Mouse (Mus musculus): ENCODE data around the gene Tnn.
A peak's percentile ranks its signal among the peaks of the same experiment; 100 is the strongest.

Gene Tnn

DNA sequence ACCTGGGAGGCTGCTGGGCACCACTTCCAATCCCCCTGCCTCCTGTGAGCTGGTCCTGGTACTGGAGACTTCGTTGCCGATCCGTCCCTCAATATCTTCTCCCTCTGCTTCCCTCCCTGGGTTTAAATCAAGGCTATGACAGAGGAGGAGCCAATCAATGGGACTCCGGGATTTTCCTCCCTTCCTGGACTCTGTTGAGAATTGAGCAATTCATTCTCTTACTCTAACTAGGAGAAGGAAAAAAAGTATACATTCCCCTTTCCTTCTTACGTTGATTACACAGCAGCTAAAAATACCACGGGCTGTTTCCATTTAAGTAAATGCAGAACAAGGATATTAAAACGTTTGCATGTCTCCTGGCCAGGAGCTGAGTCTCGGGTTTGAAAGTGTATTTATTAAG is at the start of gene Tnn:
TSS of gene Tnn (minus strand) at position 101 of the 400 bp plus-strand sequence.
- no peak for DNase-seq (ENCODE audit: low spot score)

DNA sequence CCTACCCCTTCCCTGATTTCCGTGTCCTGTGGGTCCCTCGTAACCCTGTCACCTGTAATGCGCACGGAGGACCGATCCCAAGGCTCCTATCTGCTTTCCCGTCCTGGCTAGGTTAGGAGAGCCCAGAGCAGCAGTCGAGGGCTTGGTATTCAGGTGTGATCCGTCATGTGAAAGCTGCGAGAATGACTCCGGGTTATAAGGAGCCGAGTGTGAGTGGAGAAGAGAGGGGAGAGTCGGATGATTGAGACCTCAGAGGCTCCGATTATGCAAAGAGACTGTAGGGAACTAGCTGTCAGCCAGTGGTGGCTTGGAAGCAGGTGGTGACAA is 41.9 kb upstream of the Tnn start:
- no peak for DNase-seq (ENCODE audit: low spot score)

DNA sequence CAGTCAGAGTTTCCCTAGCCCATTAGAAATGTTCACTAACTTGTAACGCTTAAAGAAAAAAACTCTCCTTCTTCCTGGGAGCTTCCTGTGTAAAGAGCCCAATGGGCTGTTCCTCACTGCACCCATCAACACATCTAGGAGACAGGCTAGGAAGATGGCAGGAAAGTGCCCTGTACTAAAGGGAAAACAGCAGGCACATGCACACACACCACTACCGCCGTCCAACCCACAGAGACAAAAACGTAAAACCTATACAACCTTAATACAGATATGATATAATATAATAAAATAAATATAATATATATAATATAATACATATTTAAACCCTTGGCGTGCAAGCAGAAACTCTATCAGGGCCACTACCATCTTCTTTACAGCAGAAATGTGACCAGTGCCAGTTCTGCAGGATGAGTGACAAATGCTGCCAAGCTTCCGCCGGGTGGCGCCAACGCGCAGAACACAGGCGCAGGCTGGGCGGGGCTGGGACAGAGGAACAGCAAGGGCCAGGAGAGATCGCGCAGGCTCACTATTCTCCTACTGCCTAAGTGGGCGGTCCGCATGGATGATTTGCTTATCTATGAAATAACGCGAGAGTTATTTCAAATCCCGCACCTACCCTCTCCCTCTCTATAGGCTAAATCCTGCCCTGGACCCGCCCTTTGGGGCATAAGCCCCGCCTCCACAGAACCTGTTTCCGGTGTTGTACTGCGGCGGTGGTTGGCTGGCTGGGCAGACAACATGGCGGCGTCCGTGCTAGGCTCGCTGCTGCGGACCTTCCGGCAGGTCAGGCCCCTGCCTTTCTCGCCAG is 41.4 kb upstream of the Tnn start, which contains the start of gene Mrps14:
TSS of gene Mrps14 (plus strand) at position 687 of the 808 bp plus-strand sequence.
- peak; percentile 95 for DNase-seq (ENCODE audit: low spot score)

DNA sequence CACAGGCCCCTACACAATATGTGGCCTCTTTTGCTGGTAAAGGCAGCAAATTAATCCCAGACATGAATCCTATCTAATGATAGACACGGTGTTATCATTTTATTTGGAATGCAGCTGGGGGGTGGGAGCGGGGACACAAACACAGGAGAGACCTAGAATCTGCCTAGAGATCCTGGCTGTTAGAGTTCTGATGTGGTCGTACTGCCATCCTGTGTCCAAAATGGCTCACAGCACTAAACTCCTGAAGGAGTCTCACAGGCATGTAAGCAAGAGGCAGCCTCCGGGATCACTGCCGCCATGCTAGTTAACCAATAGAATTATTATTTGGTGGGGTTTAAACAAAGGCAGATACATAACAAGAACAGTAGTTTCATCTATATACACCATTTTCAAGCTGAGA is 31.1 kb upstream of the Tnn start:
- DNase-seq (ENCODE audit: low spot score) = no peak

DNA sequence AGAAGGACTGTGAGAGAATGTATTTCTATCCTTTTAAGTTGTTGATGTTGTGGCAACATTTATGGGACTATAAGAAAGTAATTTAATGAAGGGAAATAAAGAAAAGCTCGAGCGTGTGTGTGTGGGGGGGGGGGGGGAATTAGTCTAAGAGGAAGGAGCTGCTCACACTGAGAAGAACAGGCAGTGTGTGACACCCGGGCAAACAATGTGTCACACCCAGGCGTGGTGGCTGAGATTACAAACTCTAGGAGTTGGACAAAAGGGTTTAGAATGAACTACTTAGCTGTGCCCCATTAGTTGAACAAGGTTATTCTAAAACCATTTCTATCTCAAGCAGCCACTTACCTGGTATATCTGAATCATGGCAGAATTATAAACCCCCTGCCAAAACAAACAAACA is 27.8 kb upstream of the Tnn start:
- DNase-seq (ENCODE audit: low spot score) = no peak

DNA sequence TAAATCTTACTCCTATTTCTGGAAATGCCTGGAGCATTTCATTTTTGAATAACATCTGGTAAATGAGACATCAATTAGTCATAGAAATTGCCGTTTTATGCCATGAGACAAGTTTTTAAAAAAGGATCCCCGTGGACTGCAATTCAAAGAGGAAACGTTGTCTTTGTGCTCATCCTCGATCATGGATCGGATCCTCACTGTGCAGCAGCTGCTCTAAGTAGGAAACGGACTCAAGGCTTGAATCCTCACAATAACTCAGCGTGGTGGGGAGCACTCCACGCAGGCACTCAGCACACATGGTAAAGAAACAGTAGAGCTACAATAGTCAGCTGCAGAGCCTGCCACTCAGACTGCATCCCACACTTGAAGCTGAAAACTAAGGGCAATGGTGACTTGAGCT is 23.5 kb upstream of the Tnn start:
- no peak for DNase-seq (ENCODE audit: low spot score)

DNA sequence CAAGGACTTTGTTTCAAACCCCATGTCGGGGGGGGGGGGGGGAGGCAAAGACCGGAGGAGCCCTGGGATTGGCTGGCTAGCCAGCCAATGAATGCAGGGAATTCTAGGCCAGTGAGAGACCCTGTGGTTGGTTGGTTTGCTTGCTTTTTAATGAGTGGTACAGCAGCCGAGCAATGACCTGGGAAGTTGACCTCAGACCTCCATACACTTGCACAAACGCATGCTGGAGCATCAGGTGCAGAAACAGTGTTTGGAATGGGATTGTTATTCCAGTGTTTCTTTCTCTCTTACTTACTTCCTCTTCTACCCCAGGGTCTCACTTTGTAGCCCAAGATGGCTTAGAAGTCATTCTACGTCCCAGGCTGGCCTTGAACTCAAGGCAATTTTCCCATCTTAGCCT is 13.2 kb upstream of the Tnn start:
- DNase-seq (ENCODE audit: low spot score) = no peak

DNA sequence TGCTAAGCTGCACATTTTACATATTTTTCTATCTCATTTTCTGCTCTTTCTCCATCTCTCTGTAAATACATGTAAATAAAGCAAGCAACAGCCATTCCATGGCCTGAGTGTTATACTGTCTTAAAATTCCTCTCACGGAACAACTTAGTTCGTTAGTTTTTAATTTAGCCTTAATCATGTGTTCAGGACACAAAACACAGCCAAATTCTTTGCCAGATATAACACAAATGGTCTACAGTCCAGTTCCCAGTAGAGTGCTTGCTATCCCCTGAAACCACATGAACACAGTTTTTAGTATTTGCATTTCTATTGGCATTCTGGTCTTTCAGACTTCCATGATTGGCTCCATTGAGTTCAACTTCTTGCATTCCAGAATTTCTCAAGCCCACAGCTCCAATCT is 4.8 kb upstream of the Tnn start:
- DNase-seq (ENCODE audit: low spot score) = no peak

DNA sequence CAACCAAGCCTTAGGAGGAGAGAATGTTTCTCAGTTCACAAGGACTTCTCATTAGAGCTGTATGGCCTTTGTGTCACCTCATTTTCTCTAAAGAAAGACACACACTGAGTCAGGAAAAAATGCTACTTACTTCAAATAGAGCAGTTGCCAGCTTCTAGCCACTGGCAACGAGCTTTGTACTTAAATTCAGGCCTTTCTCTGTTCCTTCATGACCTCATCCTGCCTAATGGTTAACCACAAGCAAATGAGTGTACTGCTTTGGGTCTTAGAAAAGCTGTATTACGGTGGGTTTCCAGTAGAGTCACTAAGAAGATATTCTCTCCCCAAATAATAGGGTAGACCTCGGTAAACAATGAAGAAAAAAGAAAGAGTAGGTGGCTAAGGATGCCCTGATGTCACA is 2.7 kb downstream of the Tnn start:
- no peak for DNase-seq (ENCODE audit: low spot score)

DNA sequence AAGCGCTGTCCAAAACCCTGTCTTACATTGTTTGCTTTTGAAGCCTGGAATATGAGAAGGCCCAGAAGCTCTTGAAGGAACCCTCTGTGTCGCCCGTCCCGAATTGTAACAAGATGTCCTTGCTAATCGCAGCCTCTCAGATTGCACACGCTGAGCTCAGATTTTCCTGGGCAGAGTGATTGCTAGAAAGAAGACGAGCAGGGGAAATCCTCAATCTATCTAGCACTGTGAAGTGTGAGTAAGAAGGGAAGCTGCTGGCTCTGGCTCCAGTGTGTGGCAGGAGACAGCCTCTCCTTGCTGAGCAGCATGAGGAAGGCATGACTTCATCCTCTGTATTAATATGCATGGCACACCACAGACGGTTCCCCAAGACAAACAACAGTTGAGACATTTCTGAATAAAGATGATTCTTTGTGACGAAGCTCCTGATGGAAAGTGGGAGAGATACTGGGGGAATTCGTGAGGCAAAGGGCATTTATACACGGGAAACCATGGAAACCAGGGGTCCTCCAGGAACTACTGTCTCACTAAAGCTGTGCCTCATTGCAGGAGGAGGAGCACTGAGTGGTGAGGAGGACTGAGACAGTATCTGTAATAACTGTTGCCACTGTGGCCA is 4.0 kb downstream of the Tnn start:
- no peak for DNase-seq (ENCODE audit: low spot score)

DNA sequence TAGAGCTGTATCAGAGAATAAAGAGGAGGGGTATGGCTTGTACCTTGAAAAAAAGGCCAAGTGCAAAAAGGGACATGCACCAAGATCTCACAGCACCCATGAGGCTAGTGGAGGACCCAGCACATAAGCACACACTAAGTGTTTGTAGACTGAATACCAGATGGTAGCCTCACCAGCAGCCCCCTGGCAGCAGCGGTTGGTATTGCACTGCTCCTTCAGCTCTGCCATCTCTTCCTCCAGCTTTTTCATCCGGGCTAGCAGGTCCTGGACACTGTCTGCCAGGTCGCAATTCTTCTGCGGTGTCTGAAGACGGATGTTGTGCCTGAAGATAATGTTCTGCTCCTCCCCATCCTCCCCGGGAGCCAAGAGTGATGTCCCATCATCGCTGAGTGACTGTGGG is 6.1 kb downstream of the Tnn start:
- DNase-seq (ENCODE audit: low spot score) = no peak

DNA sequence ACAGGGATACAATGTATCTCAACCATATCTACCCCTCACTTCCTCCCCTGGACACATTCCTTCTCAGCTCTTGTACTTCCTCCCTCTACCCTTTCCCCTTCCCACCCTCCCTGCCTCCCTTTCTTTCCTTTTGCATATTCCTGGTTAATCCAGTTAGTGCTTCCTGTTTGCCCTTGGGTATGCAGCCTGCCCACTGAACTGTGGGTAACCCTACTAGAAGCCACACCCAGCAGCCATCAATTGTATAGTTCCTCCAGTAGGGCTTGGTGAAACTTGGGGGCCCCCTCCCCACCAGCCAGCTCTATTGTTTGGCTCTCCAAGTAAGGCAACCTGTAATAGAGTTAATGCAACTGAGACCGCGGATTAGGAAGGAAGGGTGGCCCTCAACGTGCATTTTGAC is 7.8 kb downstream of the Tnn start:
- no peak for DNase-seq (ENCODE audit: low spot score)

DNA sequence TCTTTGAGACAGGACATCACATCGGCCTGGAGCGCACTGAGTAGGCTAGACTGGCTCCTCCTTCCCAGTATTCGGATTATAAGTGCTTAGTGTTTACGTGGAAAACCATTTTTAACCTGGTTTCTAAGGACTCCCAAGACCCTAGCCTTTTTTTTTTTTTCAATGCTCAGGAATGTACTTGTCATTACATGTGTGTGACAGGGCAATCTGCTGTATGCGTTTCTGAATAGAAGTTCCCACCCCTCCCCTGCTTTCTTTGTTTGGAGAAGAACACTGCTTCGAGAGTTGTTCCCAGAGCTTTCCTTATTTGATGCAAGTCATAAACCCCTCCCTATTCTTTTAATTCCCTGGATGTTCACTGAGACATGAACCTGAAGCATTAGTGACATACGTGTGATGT is 9.0 kb downstream of the Tnn start:
- DNase-seq (ENCODE audit: low spot score) = no peak

DNA sequence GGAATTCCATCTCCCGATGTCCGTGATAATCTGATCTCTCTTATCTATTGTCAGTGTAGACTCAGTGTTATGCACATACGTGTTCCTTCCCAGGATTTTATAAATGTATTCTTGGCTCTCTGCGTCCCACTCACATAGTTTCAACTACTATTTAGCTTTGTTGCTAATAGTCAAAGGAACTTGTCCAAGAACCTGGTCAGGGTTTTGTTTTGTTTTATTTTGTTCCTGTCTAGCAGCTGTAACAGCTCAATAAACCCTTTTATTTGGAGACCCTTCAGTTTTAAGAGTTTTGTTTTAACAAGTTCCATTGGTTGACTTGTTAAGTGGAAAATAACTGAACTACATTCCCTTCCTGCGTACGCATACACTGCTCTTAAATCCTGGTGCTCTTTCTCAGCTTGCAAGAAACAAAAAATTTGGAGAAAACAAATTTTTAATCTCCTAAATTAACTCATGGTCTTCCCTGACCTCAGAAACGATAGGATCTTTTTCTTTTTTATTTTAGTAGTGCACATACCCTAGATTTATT is 17.0 kb downstream of the Tnn start:
- DNase-seq (ENCODE audit: low spot score) = no peak

DNA sequence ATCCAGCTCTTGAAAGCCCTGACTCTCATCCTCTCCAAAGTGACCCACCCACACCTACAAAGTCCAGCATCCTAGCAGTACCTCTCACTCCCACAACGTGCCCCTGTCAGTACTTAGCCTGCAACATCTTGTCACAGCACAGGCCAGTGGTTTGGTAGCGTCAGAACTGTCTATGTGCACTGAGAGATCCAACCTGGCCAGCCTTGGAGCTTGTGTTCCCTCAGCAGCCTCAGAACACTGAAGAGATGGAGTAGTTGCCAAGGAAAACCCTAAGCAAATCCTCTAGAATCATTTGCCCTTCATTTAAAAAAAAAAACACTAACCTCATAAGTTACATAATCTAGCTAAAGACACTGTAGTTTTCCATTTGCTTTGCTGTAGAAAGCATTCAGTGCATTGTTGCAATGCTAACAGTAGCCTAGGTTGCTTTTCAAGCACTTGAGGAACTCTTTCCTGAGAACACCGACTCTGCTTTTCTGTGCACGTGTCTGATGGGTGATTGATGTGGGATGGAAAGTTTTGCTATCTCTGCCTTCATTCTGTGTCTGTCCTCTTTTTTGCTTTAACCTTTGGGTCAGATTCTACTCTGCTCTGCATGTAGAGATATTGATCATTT is 19.8 kb downstream of the Tnn start:
- DNase-seq (ENCODE audit: low spot score) = no peak

DNA sequence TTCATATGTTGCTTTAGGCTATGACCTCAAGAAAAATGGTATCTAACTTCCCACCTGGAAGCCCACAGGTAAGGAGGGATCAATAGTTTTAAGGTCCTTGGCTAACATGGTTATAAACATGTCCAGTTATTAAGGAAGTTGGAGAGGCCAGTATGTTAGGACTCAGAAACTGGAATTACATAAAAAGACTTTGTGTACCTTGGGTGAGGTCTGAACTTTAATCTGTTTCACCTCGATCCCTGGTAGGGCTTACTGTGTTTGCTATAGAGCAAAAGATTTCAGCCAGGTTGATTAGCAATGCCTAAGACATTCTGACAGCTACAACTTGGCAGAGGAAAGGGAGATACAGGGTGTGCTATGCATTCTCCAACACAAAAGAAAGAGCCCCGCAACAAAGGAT is 29.4 kb downstream of the Tnn start:
- DNase-seq (ENCODE audit: low spot score) = no peak

DNA sequence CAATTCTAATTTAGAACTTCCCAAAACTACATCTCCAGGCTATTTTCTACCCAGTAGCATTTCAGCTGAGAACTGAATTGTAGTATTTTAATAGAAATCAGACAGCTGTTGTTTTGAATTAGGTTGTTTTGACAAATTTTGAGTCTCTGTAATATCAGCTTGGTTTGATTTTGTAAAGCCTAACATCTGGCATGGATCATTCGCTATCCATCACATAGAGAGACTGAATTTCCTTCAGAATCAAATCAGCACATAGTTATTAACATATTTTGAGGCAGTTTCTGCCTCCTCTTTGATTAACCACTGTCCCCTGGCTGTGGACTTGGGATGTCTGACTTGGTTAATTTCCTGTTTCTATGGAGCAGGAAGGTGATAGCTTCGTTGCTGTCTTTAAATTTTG is 44.8 kb downstream of the Tnn start:
- no peak for DNase-seq (ENCODE audit: low spot score)

DNA sequence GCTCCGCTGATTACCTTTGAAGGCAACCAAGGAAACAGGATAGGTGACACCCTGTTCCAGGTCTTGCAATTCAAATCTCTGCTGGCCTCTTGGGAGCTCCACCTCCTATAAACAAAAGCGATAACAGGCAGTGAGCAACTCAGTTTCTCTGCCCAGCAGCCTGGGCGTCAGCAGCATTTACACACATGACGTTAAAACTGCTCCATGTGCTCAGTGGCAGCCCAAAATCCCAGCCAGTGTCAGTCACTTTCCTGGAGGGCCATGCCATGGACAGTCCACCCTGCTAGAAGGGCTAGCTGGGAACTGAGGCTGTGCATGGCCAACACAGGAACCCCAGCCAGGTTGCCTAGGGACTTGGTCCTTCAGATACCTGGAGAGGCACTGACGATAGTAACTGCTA is 48.0 kb downstream of the Tnn start:
- no peak for DNase-seq (ENCODE audit: low spot score)

DNA sequence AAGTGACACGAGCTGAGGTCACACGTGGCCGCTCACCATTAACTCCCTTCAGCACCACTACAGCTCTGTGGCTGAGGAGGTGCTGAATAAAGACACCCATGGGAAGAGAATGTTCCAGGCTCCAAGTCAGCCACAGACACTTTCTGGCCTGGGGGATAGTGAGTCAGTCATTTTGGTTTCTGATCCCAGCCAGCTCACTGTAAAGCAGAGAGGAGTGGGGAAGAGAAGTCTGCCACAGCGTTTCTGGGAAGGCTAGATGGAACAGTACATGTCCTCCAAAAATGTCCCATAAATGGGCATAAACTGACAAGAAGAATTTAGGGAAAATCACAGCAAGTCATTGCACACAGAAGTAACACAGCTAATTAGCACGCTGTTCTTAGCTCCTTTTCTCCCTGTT is 52.4 kb downstream of the Tnn start:
- no peak for DNase-seq (ENCODE audit: low spot score)

DNA sequence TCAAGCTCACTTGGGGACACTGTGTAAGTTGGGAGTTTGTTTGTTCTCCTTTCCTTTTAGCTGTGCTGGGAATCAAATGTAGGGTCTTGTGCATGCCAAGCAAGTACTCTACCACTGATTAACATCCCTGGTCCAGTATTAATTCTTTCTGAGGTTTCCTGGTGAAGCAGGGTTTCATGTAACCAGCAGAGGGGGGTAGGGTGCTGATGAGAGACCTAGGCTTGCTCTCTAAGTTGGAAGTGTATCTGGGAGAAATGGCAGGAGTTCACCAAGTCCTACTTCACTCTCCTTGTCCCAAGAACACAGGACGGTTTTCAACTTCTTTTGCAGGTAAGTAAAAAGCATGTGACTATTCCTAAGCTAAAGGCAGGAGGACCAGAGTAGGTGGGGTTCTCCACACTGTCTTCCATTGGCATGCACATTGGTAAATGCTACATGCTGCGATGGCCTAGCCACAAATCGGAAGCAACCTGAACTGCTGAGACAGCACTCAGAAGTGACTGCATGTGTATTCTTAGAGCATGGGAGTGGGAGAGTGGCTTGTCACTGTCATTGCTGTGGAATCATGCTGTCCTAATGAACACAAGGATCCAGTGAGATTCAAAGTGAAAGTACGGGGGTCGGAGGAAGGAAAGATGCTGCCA is 53.6 kb downstream of the Tnn start:
- no peak for DNase-seq (ENCODE audit: low spot score)

DNA sequence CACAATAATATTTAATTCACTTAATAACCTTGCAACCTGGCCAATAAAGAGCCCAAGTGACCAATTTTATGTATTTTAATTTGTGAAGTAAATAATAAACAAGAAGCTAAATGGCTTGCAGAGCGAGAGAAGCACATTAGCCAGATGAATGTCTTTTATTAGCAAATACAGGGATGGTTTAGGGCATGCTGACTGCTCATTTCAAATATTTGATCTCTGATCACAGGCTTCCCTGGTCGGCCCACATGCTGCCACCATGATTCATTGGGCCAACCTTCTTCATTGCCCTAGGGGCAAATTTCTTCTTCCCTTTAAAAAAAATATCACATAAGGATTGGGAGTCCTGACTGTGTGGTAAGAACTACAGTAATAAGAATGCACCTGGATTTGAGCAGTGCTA is 66.7 kb downstream of the Tnn start:
- no peak for DNase-seq (ENCODE audit: low spot score)

DNA sequence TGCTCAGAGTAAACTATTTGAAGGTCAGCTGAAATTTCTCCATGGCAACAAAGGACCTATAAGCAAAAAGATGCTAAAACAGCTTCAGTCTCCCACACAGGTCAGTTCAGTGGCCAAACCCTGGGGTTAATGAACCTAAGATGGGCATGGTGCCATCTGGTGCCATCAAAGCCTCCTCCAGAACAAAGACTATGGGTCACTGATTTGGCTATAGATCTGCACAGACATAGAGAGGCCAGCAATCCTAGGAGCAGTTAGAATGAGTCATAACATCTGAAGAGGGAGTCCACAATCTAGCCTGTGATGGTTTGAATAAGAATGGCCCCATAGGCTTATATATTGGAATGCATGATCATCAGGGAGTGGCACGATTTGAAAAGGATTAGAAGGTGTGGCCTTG is 69.1 kb downstream of the Tnn start:
- no peak for DNase-seq (ENCODE audit: low spot score)

DNA sequence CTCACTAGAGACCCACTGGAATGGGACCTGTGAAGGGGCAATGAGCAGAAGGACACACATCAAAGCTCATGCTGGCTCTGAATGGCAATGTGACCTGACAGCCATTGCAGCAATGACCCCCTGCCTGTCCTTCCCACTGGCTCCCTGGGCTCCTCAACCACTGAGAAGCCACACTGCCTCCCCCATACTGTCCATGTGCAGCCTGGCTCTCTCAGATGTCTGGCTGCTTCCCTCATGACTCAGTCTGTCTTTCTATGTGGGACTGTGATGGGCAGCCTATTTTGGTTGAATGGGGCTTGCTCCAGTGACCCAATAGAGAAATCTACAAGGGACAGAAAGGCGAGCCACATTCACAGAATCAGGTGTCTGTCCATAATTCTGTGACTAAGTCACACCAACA is 70.7 kb downstream of the Tnn start:
- no peak for DNase-seq (ENCODE audit: low spot score)
